Mouse (Mus musculus) brain, adult 10 weeks (tissue): ENCODE measurements around the gene Lnpk. TPM values are rescaled to one million over a fixed set of nuclear protein-coding genes. Genes with fewer than 3 reads are reported as not detected.

Experiments used
- polyA plus RNA-seq: library from polyadenylated mRNA; stranded (reverse); fragments of 350-450 nt; fragmentation: Illumina TruSeq; extraction: RNeasy Lipid Tissue Mini Kit (QIAGEN cat#74804); gene quantifications from one replicate; pipeline ENCODE4 v1.2.3, GENCODE M21; 2015; ENCODE audit warnings: low read depth, low replicate concordance

Lnpk gene
- polyA plus RNA-seq = 43.4 TPM

DNA sequence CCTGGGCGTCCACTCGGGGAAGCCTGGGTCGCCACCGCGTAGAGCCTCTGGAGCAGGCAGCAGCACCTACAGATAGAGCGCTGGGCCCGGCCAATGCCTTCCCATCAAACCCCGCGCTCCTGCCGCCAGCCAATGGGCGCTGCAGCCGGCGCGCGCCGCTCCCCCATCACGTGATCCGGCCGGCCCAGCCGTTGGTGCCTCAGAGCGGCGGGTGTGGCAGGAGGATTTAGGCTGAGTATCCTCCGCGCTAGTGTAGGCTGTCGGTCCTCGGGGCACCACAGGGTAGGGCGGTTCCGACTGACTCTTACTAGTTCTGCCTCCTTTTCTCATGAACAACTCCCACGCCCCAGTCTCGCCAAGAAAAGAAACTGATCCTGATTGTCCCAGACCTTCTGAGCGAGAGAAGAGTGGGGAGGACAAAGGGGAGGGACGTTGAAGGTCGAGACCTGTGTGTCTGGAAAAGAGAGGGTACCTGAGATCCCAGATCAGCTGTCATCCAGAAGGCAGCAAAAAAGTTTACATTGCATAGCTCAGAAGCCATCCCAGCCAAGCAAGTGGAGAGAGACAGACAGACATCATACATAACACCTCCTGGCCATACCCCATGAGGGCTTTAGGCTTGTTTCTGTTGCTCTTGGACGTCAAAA lies at the start of gene Lnpk:
Gene Lnpk, minus strand, starts transcription at position 593 of the 647 bp plus-strand sequence.

Other genes with a start within 250 kb of the Lnpk start
- gene Evx2, start 80.1 kb upstream of the Lnpk start, polyA plus RNA-seq = 0.24 TPM
- gene Hoxd13, start 88.9 kb upstream of the Lnpk start, polyA plus RNA-seq = not detected
- not detected for gene Hoxd12, start 95.6 kb upstream of the Lnpk start, polyA plus RNA-seq
- not detected for gene Hoxd11, start 100.1 kb upstream of the Lnpk start, polyA plus RNA-seq
- not detected for gene Hoxd10, start 112.5 kb upstream of the Lnpk start, polyA plus RNA-seq
- gene Hoxd9, start 118.3 kb upstream of the Lnpk start, polyA plus RNA-seq = not detected
- not detected for gene Hoxd8, start 125.2 kb upstream of the Lnpk start, polyA plus RNA-seq
- not detected for gene Hoxd3, start 132.5 kb upstream of the Lnpk start, polyA plus RNA-seq
- not detected for gene Hoxd4, start 132.5 kb upstream of the Lnpk start, polyA plus RNA-seq
- not detected for gene Gm28230, start 147.3 kb upstream of the Lnpk start, polyA plus RNA-seq
- not detected for gene Hoxd1, start 183.5 kb upstream of the Lnpk start, polyA plus RNA-seq
- gene Mtx2, start 246.4 kb upstream of the Lnpk start, polyA plus RNA-seq = 60.9 TPM